Mouse (Mus musculus) MEL (cell line): ENCODE measurements at regions not wholly inside any gene's neighbourhood (a gene's known extent, or its start where the extent isn't known, plus 50 kb on each side); places are given as distances from the start of the nearest gene placed in this dataset.

Source experiments
- DNase-seq: peaks from one replicate; pipeline ENCODE4 v3.0.0; 2011; ENCODE audit warnings: low read depth, low spot score
- H3K27ac ChIP-seq: 2 replicates; pipeline ENCODE4 v1.5.1; 2012; ENCODE audit warnings: low read depth, mild to moderate bottlenecking, control low read depth, low read length, moderate library complexity; ENCODE audit not compliant: control insufficient read depth
- H3K27me3 ChIP-seq, 2 experiments: fragments of 150-350 bp in 1 of 2; sonication (generic) in 1 of 2; 2 replicates each; pipeline ENCODE4 v1.6.1; 2012; ENCODE audit warnings: low read length in 2 of 2, mild to moderate bottlenecking in 2 of 2, improper control_type of control experiment in 1 of 2, moderate library complexity in 1 of 2; ENCODE audit not compliant: insufficient read depth in 2 of 2, control insufficient read depth in 1 of 2
- H3K36me3 ChIP-seq, 2 experiments: 2 replicates each; pipeline ENCODE4 v1.6.1; 2012 to 2014; ENCODE audit warnings: low read length in 2 of 2, improper control_type of control experiment in 1 of 2, inconsistent platforms in 1 of 2, mild to moderate bottlenecking in 1 of 2; ENCODE audit not compliant: insufficient read depth in 2 of 2, control insufficient read depth in 1 of 2
- H3K4me1 ChIP-seq, 2 experiments: fragments of 150-350 bp in 1 of 2; sonication (generic) in 1 of 2; 2 replicates each; pipeline ENCODE4 v1.6.1; 2012; ENCODE audit warnings: low read length in 2 of 2, improper control_type of control experiment in 1 of 2, mild to moderate bottlenecking in 1 of 2; ENCODE audit not compliant: insufficient read depth in 2 of 2, control insufficient read depth in 1 of 2
- H3K4me3 ChIP-seq, 2 experiments: fragments of 150-350 bp in 1 of 2; sonication (generic) in 1 of 2; 2 replicates each; pipeline ENCODE4 v1.5.1; 2012; ENCODE audit warnings: low read depth in 2 of 2, low read length in 2 of 2, mild to moderate bottlenecking in 2 of 2, moderate library complexity in 2 of 2, control low read depth in 1 of 2, improper control_type of control experiment in 1 of 2; ENCODE audit not compliant: control insufficient read depth in 1 of 2, insufficient read depth in 1 of 2
- H3K79me2 ChIP-seq: 2 replicates; pipeline ENCODE4 v1.6.1; 2012; ENCODE audit warnings: mild to moderate bottlenecking, low read length, moderate library complexity; ENCODE audit not compliant: control insufficient read depth, poor library complexity, insufficient read depth
- H3K9ac ChIP-seq: 2 replicates; pipeline ENCODE4 v1.6.1; 2012; ENCODE audit warnings: low read depth, mild to moderate bottlenecking, control low read depth, low read length, moderate library complexity; ENCODE audit not compliant: control insufficient read depth, poor library complexity, severe bottlenecking
- H3K9me3 ChIP-seq: fragments of 150-350 bp; sonication (generic); replicated peaks from 2 replicates; pipeline ENCODE4 v1.6.1; 2012; ENCODE audit warnings: mild to moderate bottlenecking, low read length, improper control_type of control experiment, moderate library complexity; ENCODE audit not compliant: insufficient read depth
- BHLHE40 ChIP-seq: IDR thresholded peaks from 2 replicates; pipeline ENCODE4 v1.6.1; 2012; ENCODE audit warnings: low read depth, mild to moderate bottlenecking, inconsistent platforms, low read length, improper control_type of control experiment, borderline replicate concordance
- CHD1 ChIP-seq: IDR thresholded peaks from 2 replicates; pipeline ENCODE4 v1.6.1; 2012; ENCODE audit warnings: low read depth, mild to moderate bottlenecking, inconsistent platforms, low read length, improper control_type of control experiment
- CHD2 ChIP-seq: IDR thresholded peaks from 2 replicates; pipeline ENCODE4 v1.6.1; 2011; ENCODE audit warnings: low read length, improper control_type of control experiment
- ETS1 ChIP-seq: IDR thresholded peaks from 2 replicates; pipeline ENCODE4 v1.6.1; 2012; ENCODE audit warnings: low read depth, mild to moderate bottlenecking, inconsistent platforms, low read length, improper control_type of control experiment, moderate library complexity
- GABPA ChIP-seq: IDR thresholded peaks from 2 replicates; pipeline ENCODE4 v1.6.1; 2012; ENCODE audit warnings: low read depth, mild to moderate bottlenecking, inconsistent platforms, low read length, improper control_type of control experiment, moderate library complexity
- GATA1 ChIP-seq: IDR thresholded peaks from 2 replicates; pipeline ENCODE4 v1.6.1; 2011; ENCODE audit warnings: low read depth, low read length, improper control_type of control experiment
- HCFC1 ChIP-seq: IDR thresholded peaks from 2 replicates; pipeline ENCODE4 v1.6.1; 2012; ENCODE audit warnings: low read depth, mild to moderate bottlenecking, inconsistent platforms, low read length, improper control_type of control experiment, moderate library complexity
- MAZ ChIP-seq: IDR thresholded peaks from 2 replicates; pipeline ENCODE4 v1.6.1; 2012; ENCODE audit warnings: low read depth, mild to moderate bottlenecking, inconsistent platforms, low read length, improper control_type of control experiment
- MYB ChIP-seq: IDR thresholded peaks from 2 replicates; pipeline ENCODE4 v1.6.1; 2011; ENCODE audit warnings: mild to moderate bottlenecking, low read depth, low read length, improper control_type of control experiment
- NELFE ChIP-seq: IDR thresholded peaks from 2 replicates; pipeline ENCODE4 v1.6.1; 2011; ENCODE audit warnings: low read depth, low read length, improper control_type of control experiment
- NRF1 ChIP-seq: IDR thresholded peaks from 2 replicates; pipeline ENCODE4 v1.6.1; 2014; ENCODE audit warnings: low read depth, mild to moderate bottlenecking, inconsistent platforms, low read length, improper control_type of control experiment, moderate library complexity; ENCODE audit not compliant: poor library complexity, insufficient read depth, severe bottlenecking
- POLR2AphosphoS5 ChIP-seq: IDR thresholded peaks from 2 replicates; pipeline ENCODE4 v1.6.1; 2012; ENCODE audit warnings: low read depth, borderline replicate concordance, mild to moderate bottlenecking, inconsistent platforms, low read length, moderate library complexity, mixed read lengths
- RAD21 ChIP-seq: IDR thresholded peaks from 2 replicates; pipeline ENCODE4 v1.6.1; 2011; ENCODE audit warnings: mild to moderate bottlenecking, low read depth, low read length, improper control_type of control experiment
- SMC3 ChIP-seq: IDR thresholded peaks from 2 replicates; pipeline ENCODE4 v1.6.1; 2011; ENCODE audit warnings: low read depth, low read length, improper control_type of control experiment
- TAL1 ChIP-seq: IDR thresholded peaks from 2 replicates; pipeline ENCODE4 v1.6.1; 2012; ENCODE audit warnings: mild to moderate bottlenecking, inconsistent platforms, low read length, moderate library complexity, mixed read lengths
- TBP ChIP-seq: IDR thresholded peaks from 2 replicates; pipeline ENCODE4 v1.8.0; 2011; ENCODE audit warnings: low read depth, low read length, improper control_type of control experiment
- USF1 ChIP-seq: IDR thresholded peaks from 2 replicates; pipeline ENCODE4 v1.6.1; 2014; ENCODE audit warnings: low read depth, mild to moderate bottlenecking, inconsistent platforms, low read length, improper control_type of control experiment, moderate library complexity
- USF2 ChIP-seq, 2 experiments: IDR thresholded peaks; 2 replicates each; pipeline ENCODE4 v1.6.1; 2011 to 2012; ENCODE audit warnings: improper control_type of control experiment in 2 of 2, low read length in 2 of 2, borderline replicate concordance in 1 of 2, inconsistent platforms in 1 of 2, low read depth in 1 of 2, mild to moderate bottlenecking in 1 of 2; ENCODE audit not compliant: insufficient read depth in 1 of 2
- ZC3H11A ChIP-seq: IDR thresholded peaks from 2 replicates; pipeline ENCODE4 v1.6.1; 2012; ENCODE audit warnings: low read depth, mild to moderate bottlenecking, inconsistent platforms, low read length, improper control_type of control experiment
- ZMIZ1 ChIP-seq: IDR thresholded peaks from 2 replicates; pipeline ENCODE4 v1.6.1; 2012; ENCODE audit warnings: low read depth, mild to moderate bottlenecking, inconsistent platforms, low read length, improper control_type of control experiment, moderate library complexity
- ZNF384 ChIP-seq: IDR thresholded peaks from 2 replicates; pipeline ENCODE4 v1.6.1; 2012; ENCODE audit warnings: low read depth, mild to moderate bottlenecking, inconsistent platforms, low read length, improper control_type of control experiment

- Histone ChIP-seq H3K9me3 (no peaks in the 10 kb centered on the region), H3K36me3 (no peaks in the 10 kb centered on the region), H3K27ac (no peak overlapping the region), H3K27me3 (no peaks in the 10 kb centered on the region), H3K4me1 (no peaks in the 10 kb centered on the region), H3K79me2 (no peaks in the 10 kb centered on the region), H3K4me3 (no peak overlapping the region), H3K9ac (no peak overlapping the region)
- no peak for TF ChIP-seq ZNF384
- TF ChIP-seq ZMIZ1 = no peak
- TF ChIP-seq MYB = no peak
- no peak for TF ChIP-seq CHD1
- no peak for TF ChIP-seq POLR2AphosphoS5
- TF ChIP-seq GABPA = no peak
- no peak for TF ChIP-seq BHLHE40
- no peak for TF ChIP-seq NRF1
- TF ChIP-seq USF1 = no peak
- no peak for TF ChIP-seq MAZ
- TF ChIP-seq TAL1 = no peak
- TF ChIP-seq ZC3H11A = no peak
- DNase-seq = no peak
Observed at GRCm38 (mm10) chr10:21446641-21447040, 69.5 kb downstream of the Aldh8a1 start.

GRCm38 (mm10) chr10:21448132-21448531, 71.0 kb downstream of the Aldh8a1 start:
- H3K79me2 ChIP-seq = no peaks in the 10 kb centered on the region
- H3K27ac ChIP-seq = no peak overlapping the region
- no peaks in the 10 kb centered on the region for H3K36me3 ChIP-seq
- no peak for DNase-seq
- no peaks in the 10 kb centered on the region for H3K27me3 ChIP-seq
- no peak overlapping the region for H3K4me3 ChIP-seq
- no peaks in the 10 kb centered on the region for H3K4me1 ChIP-seq
- TF ChIP-seq CHD2 (no peak), GABPA (no peak), POLR2AphosphoS5 (no peak), NRF1 (no peak), USF1 (no peak), HCFC1 (no peak), RAD21 (no peak)
- TF ChIP-seq, all 39 proteins: peak for 0
- Histone ChIP-seq H3K9me3 (no peaks in the 10 kb centered on the region), H3K9ac (no peak overlapping the region)

DNA sequence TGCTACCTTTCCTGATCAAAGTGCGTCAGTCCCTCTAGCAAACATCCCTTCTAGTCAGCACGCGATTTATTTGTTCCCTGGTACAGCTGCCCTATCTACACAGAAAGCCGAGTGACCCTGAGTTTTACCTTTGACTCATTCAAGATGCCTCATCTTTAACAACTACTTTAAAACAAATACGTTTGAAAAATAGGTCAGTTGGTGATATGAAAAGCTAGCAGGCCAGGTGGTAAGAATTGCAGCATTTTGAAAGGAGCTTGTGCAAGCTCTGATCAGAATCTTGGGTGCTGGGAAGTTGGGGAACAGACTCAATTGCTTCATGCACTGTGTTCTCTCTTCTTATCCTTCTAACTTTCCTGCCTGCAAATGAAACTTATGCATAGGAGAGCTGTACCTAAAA, 71.9 kb downstream of the Aldh8a1 start:
- Histone ChIP-seq H3K27ac (no peak overlapping the region), H3K79me2 (no peaks in the 10 kb centered on the region), H3K4me1 (no peaks in the 10 kb centered on the region), H3K9ac (no peak overlapping the region), H3K9me3 (no peaks in the 10 kb centered on the region), H3K36me3 (no peaks in the 10 kb centered on the region), H3K27me3 (no peaks in the 10 kb centered on the region), H3K4me3 (no peak overlapping the region)
- no peak for TF ChIP-seq USF2 (IDR thresholded peaks at IDR 0.05; ENCODE audit: borderline replicate concordance in 1 of 2, insufficient read depth in 1 of 2, low read depth in 1 of 2, low read length in 2 of 2)
- TF ChIP-seq ETS1 = no peak
- no peak for TF ChIP-seq BHLHE40
- TF ChIP-seq SMC3 = no peak
- TF ChIP-seq GATA1 = no peak
- no peak for TF ChIP-seq NELFE
- no peak for TF ChIP-seq RAD21
- no peak for TF ChIP-seq MYB
- TF ChIP-seq ZMIZ1 = no peak
- TF ChIP-seq ZC3H11A = no peak
- TF ChIP-seq TBP = no peak
- no peak for DNase-seq
